Mouse (Mus musculus): Measurements from ENCODE around the gene Rps27rt.
"Not testable (repeated sequence)": the region's sequence is repeated elsewhere in the genome, so short reads cannot be mapped to it uniquely, and the experiment has no call there.

DNA sequence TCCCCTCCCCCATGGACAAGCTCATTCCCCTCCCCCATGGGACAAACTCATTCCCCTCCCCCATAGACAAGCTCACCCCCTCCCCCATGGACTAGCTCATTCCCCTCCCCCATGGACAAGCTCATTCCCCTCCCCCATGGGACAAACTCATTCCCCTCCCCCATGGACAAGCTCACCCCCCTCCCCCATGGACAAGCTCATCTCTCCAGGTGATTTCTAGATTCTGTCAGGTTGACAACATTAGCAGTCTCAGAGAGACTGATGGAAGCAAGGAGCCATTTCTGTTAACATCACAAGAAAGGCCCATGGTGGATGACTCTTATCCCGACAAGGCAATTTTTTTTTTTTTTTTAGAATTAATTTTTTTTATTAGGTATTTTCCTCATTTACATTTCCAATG is 48.5 kb upstream of the Rps27rt start:
- not testable (repeated sequence) for TF ChIP-seq CTCF (IDR thresholded peaks at IDR 0.05; ENCODE audit: borderline replicate concordance, extremely low read depth, insufficient read depth, insufficient read length); POLR2A (IDR thresholded peaks at IDR 0.05; ENCODE audit: borderline replicate concordance, extremely low read depth, insufficient read depth, insufficient read length, poor library complexity, severe bottlenecking)
